Mouse (Mus musculus): Measurements from ENCODE around the gene Accsl.

Accsl gene

GRCm38 (mm10) chr2:93874606-93875005 is 5.6 kb upstream of the Accsl start:
- no peak for DNase-seq (ENCODE audit: inconsistent ontology term)

GRCm38 (mm10) chr2:93874227-93874514 is 5.2 kb upstream of the Accsl start:
- no peak for DNase-seq (ENCODE audit: inconsistent ontology term)

- DNase-seq (ENCODE audit: inconsistent ontology term), result no peak
Observed at GRCm38 (mm10) chr2:93873449-93874226, 4.7 kb upstream of the Accsl start.

GRCm38 (mm10) chr2:93872257-93872656 is 3.3 kb upstream of the Accsl start:
- no peak for DNase-seq (ENCODE audit: inconsistent ontology term)

- no peak for DNase-seq (ENCODE audit: inconsistent ontology term)
Observed at GRCm38 (mm10) chr2:93871411-93871925, 2.5 kb upstream of the Accsl start.

- DNase-seq (ENCODE audit: inconsistent ontology term), result peak; percentile 53
Observed at GRCm38 (mm10) chr2:93870842-93871241, 1.9 kb upstream of the Accsl start.

- no peak for DNase-seq (ENCODE audit: inconsistent ontology term)
Observed at GRCm38 (mm10) chr2:93868566-93868965, 391 bp downstream of the Accsl start.

GRCm38 (mm10) chr2:93863229-93863628 is 5.7 kb downstream of the Accsl start:
- no peak for DNase-seq (ENCODE audit: inconsistent ontology term)

GRCm38 (mm10) chr2:93858845-93859244 is 10.1 kb downstream of the Accsl start:
- DNase-seq (ENCODE audit: inconsistent ontology term), result no peak

GRCm38 (mm10) chr2:93851303-93851702 is 17.7 kb downstream of the Accsl start:
- no peak for DNase-seq (ENCODE audit: inconsistent ontology term)

- no peak for DNase-seq (ENCODE audit: inconsistent ontology term)
Observed at GRCm38 (mm10) chr2:93850317-93850944, 18.5 kb downstream of the Accsl start.

- peak; percentile 89 for DNase-seq (ENCODE audit: inconsistent ontology term)
Observed at GRCm38 (mm10) chr2:93849505-93850089, 19.4 kb downstream of the Accsl start, which contains the start of gene Accs. Gene Accs, minus strand, starts transcription at chr2:93849943.

- DNase-seq (ENCODE audit: inconsistent ontology term), result no peak
Observed at GRCm38 (mm10) chr2:93841349-93841748, 27.6 kb downstream of the Accsl start.

GRCm38 (mm10) chr2:93840109-93840508 is 28.8 kb downstream of the Accsl start:
- DNase-seq (ENCODE audit: inconsistent ontology term), result no peak

- DNase-seq (ENCODE audit: inconsistent ontology term), result no peak
Observed at GRCm38 (mm10) chr2:93838931-93839330, 30.0 kb downstream of the Accsl start.

- DNase-seq (ENCODE audit: inconsistent ontology term), result no peak
Observed at GRCm38 (mm10) chr2:93836232-93836785, 32.6 kb downstream of the Accsl start.

GRCm38 (mm10) chr2:93835596-93835995 is 33.4 kb downstream of the Accsl start:
- DNase-seq (ENCODE audit: inconsistent ontology term), result no peak

- peak; percentile 86 for DNase-seq (ENCODE audit: inconsistent ontology term)
Observed at GRCm38 (mm10) chr2:93823519-93823918, 45.4 kb downstream of the Accsl start.

GRCm38 (mm10) chr2:93822045-93822749 is 46.8 kb downstream of the Accsl start, which contains the start of gene Ext2:
Gene Ext2, minus strand, starts transcription at chr2:93822568.
- peak; percentile 85 for DNase-seq (ENCODE audit: inconsistent ontology term)

GRCm38 (mm10) chr2:93817791-93818190 is 51.2 kb downstream of the Accsl start:
- no peak for DNase-seq (ENCODE audit: inconsistent ontology term)

GRCm38 (mm10) chr2:93813343-93813742 is 55.6 kb downstream of the Accsl start:
- no peak for DNase-seq (ENCODE audit: inconsistent ontology term)

GRCm38 (mm10) chr2:93811812-93812211 is 57.1 kb downstream of the Accsl start:
- no peak for DNase-seq (ENCODE audit: inconsistent ontology term)
